Mouse (Mus musculus): ENCODE measurements around the gene Rnaset2b. TPM values are rescaled to one million over a fixed set of nuclear protein-coding genes. Genes with fewer than 3 reads are reported as not detected.

Rnaset2b gene
- polyA plus RNA-seq, 1 experiment from 2014 or later: 116 TPM

Other genes with a start within 250 kb of the Rnaset2b start
- gene Ezr, start 187.8 kb upstream of the Rnaset2b start, polyA plus RNA-seq (2016; fragmentation: Nextera tagmentation; extraction: Ambion mirVana): 85.2 and 99.4 TPM in 2 replicates
- gene Rsph3b, start 22.0 kb upstream of the Rnaset2b start, polyA plus RNA-seq (2016; fragmentation: Nextera tagmentation; extraction: Ambion mirVana): 36.4 and 43.4 TPM in 2 replicates
- gene Tagap1, start 9.5 kb upstream of the Rnaset2b start, polyA plus RNA-seq (2016; fragmentation: Nextera tagmentation; extraction: Ambion mirVana): 49.7 and 50.6 TPM in 2 replicates
- gene Gm49721, start 8.3 kb downstream of the Rnaset2b start, polyA plus RNA-seq (2016; fragmentation: Nextera tagmentation; extraction: Ambion mirVana): 0.17 and 0.22 TPM in 2 replicates
- not detected in 2 replicates for gene Gm1604a, start 54.9 kb downstream of the Rnaset2b start, polyA plus RNA-seq (2016; fragmentation: Nextera tagmentation; extraction: Ambion mirVana)
- gene Rps6ka2, start 199.5 kb downstream of the Rnaset2b start, polyA plus RNA-seq (2016; fragmentation: Nextera tagmentation; extraction: Ambion mirVana): 25.6 and 31.3 TPM in 2 replicates